Mouse (Mus musculus) right cerebral cortex, adult 18-20 months (tissue): ENCODE measurements at regions not wholly inside any gene's neighbourhood (a gene's known extent, or its start where the extent isn't known, plus 50 kb on each side); places are given as distances from the start of the nearest gene placed in this dataset.
A peak's percentile ranks its signal among the peaks of the same experiment; 100 is the strongest.

Source experiments
- DNase-seq: peaks from one replicate; pipeline ENCODE4 v3.0.0; 2022; ENCODE audit warnings: mixed read lengths

GRCm38 (mm10) chr5:133482291-133483086, 617.0 kb upstream of the Castor2 start:
- peak; percentile 43 for DNase-seq

GRCm38 (mm10) chr5:133479205-133479604, 620.3 kb upstream of the Castor2 start:
- no peak for DNase-seq

- DNase-seq = peak; percentile 53
These were observed 646.0 kb upstream of the Castor2 start for GRCm38 (mm10) chr5:133453349-133454049.

- no peak for DNase-seq
These were observed 649.6 kb upstream of the Castor2 start for GRCm38 (mm10) chr5:133449926-133450325.

GRCm38 (mm10) chr5:133400826-133401225, 698.7 kb upstream of the Castor2 start:
- DNase-seq = no peak

GRCm38 (mm10) chr5:133389896-133390295, 709.6 kb upstream of the Castor2 start:
- no peak for DNase-seq

- no peak for DNase-seq
These were observed 710.3 kb upstream of the Castor2 start for GRCm38 (mm10) chr5:133389023-133389840.

- no peak for DNase-seq
These were observed 713.8 kb upstream of the Castor2 start for GRCm38 (mm10) chr5:133385374-133386349.

GRCm38 (mm10) chr5:133365771-133366170, 733.7 kb upstream of the Castor2 start:
- DNase-seq = peak; percentile 60

- DNase-seq = no peak
These were observed 752.0 kb upstream of the Castor2 start for GRCm38 (mm10) chr5:133347516-133347915.

GRCm38 (mm10) chr5:133341973-133342372, 757.5 kb upstream of the Castor2 start:
- no peak for DNase-seq

GRCm38 (mm10) chr5:133320626-133321025, 777.5 kb upstream of the Auts2 start:
- no peak for DNase-seq

- no peak for DNase-seq
These were observed 777.1 kb upstream of the Auts2 start for GRCm38 (mm10) chr5:133320206-133320605.

- DNase-seq = peak; percentile 2
These were observed 770.9 kb upstream of the Auts2 start for GRCm38 (mm10) chr5:133314031-133314430.

- peak; percentile 25 for DNase-seq
These were observed 768.1 kb upstream of the Auts2 start for GRCm38 (mm10) chr5:133310979-133311890.

- peak; percentile 20 for DNase-seq
These were observed 724.7 kb upstream of the Auts2 start for GRCm38 (mm10) chr5:133267887-133268286.

GRCm38 (mm10) chr5:133267356-133267755, 724.2 kb upstream of the Auts2 start:
- DNase-seq = peak; percentile 62

GRCm38 (mm10) chr5:133264976-133265375, 721.8 kb upstream of the Auts2 start:
- no peak for DNase-seq

- no peak for DNase-seq
These were observed 675.7 kb upstream of the Auts2 start for GRCm38 (mm10) chr5:133218801-133219200.

GRCm38 (mm10) chr5:133198546-133198945, 655.4 kb upstream of the Auts2 start:
- DNase-seq = no peak
